Mouse (Mus musculus) bone marrow, adult 2 months (tissue): Measurements from ENCODE around the gene Mrps18b. TPM values are rescaled to one million over a fixed set of nuclear protein-coding genes. Genes with fewer than 3 reads are reported as not detected.

Experiments
- H3K27ac ChIP-seq: fragments of 200-500 bp; 2 replicates; pipeline ENCODE4 v1.5.1; 2012; ENCODE audit warnings: low read depth, mild to moderate bottlenecking, control low read depth, inconsistent platforms, low read length; ENCODE audit not compliant: control insufficient read depth, poor library complexity, insufficient read depth
- H3K4me1 ChIP-seq: fragments of 200-500 bp; 2 replicates; pipeline ENCODE4 v1.6.1; 2011; ENCODE audit warnings: low read length; ENCODE audit not compliant: control insufficient read depth, insufficient read depth
- H3K4me3 ChIP-seq: fragments of 200-500 bp; replicated peaks from 2 replicates; pipeline ENCODE3; 2011; ENCODE audit warnings: mild to moderate bottlenecking, low read depth, low read length, control low read depth; ENCODE audit not compliant: control insufficient read depth
- CTCF ChIP-seq: fragments of 200-500 bp; IDR thresholded peaks from 2 replicates; pipeline ENCODE4 v1.5.1; 2011; ENCODE audit warnings: low read length, control low read depth; ENCODE audit not compliant: control insufficient read depth, insufficient read depth
- POLR2A ChIP-seq: fragments of 200-500 bp; IDR thresholded peaks from 2 replicates; pipeline ENCODE4 v1.6.1; 2011; ENCODE audit warnings: low read depth, mild to moderate bottlenecking, control low read depth, low read length, borderline replicate concordance; ENCODE audit not compliant: control insufficient read depth
- WGBS: fragments of 180-500 bp; shearing (Covaris S2); methylation state at CpG from one replicate; pipeline ENCODE4 v1.1.7; 2018; 5-methylcytosine and 5-hydroxymethylcytosine counted together
- polyA plus RNA-seq: library from polyadenylated mRNA; stranded (reverse); fragments of >200 nt; gene quantifications from 2 replicates; pipeline ENCODE4 v1.2.4, GENCODE M21; 2011; ENCODE audit warnings: low replicate concordance; ENCODE audit not compliant: missing spikeins, insufficient read depth, insufficient read length

Mrps18b gene
- polyA plus RNA-seq, 1 experiment, result 65.2 TPM

DNA sequence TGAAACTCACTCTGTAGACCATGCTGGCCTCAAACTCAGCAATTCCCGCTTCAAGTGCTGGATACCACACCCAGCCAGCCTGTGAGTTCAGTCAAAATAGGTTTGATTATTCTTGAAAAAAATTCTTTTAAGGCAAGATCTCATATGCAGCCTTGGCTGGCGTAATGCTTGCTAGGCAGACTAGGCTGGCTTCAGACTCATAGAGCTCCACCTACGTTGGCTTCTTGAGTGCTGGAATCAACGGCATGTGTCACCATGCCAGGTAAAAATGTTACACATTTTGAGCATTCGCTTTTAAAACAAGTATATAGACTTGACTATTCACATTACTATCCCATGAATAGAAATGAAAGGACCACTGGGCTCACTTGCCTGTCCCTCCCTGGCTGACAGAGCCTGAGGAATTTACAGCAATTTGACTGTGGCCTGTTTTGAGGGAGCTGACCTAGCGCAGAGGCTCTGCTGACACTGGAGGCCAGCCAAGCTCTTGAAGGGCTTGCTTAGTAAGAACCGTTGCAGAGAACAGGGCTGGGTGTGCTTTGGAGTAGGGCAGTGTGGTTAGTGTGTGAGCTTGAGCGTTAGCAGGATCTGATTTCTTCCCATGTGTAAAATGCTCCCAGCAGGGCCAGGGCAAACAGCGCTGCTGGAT, 12.7 kb downstream of the Mrps18b start:
- TF ChIP-seq CTCF, result no peak
- TF ChIP-seq POLR2A, result no peak
- Histone ChIP-seq H3K27ac (no peak overlapping the region), H3K4me3 (no peak overlapping the region), H3K4me1 (peaks cover 1% of the 10 kb centered on the region; the same call in 1 of the 2 replicates)
- WGBS, result 49% methylated on average over 9 of the region's 9 CpGs

DNA sequence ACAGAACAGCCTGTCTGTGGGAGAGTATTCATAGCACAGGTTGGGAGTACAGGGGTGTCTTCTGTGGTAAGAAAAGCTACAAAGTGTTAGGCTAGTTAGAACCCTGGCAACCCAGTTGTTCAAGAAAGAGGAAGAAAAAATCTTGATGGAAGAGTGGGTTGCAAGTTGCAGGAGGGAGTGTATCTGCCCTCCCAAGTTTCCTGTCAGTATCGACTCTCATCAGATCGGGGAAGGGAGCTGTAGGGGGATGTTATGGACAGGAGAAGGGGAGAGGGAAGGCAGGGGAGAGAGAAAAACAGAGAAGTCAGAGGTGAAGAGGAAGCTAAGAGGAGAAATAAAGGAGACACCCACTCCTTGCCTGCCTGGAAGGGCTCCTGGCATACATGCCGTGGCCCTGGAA, 15.6 kb downstream of the Mrps18b start:
- peaks cover 3% of the 10 kb centered on the region; the same call in 1 of the 2 replicates for H3K4me1 ChIP-seq
- TF ChIP-seq POLR2A, result no peak
- no peak for TF ChIP-seq CTCF
- no peak overlapping the region for H3K27ac ChIP-seq
- H3K4me3 ChIP-seq, result no peak overlapping the region
- WGBS, result 18% methylated on average over 3 of the region's 3 CpGs

DNA sequence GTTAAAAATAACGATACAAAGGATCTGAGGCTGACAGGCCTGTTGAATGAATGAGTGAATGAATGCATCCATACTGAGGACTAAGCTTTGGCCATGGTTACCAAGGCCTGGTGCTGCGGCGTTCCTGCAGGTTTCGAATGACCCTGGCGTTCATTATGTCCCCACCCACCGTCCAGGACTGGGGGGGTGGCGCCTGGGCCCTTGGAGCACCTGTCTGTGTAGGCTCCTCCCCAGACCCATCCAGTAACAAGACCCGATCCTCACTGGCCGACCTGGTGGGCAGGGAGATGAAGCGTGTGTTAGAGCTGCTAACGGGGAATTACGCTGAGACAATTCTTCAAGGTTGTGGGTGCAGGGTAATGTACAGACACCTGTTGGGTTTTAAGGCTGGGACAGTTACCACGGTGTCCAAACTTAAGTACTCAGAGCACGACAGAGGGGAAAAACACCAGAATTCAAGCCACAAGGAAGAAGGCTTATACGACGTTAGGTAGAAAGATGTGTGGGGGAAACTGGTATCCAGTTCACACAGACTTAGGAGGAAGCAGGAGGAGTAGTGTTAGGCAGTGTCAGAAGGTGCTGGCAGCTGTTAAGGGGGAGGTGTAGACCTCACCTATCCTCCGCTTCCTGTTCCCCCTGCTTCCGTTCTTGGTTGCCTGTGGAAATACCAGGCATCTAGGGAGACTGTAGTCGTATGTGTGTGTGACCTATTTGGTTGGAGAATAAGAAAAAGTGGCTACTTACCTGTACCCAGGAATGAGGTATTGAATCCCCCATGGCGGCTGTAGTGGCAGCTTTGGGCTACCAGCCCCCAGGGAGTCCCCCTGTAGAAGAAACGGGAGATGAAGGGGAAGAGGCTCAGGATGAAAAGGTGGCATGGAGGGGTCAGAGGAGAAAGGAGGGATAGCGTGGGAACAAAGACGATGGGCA, 18.3 kb downstream of the Mrps18b start:
- 33% methylated on average over 23 of the region's 23 CpGs for WGBS
- Histone ChIP-seq H3K27ac (no peak overlapping the region; the same call in 1 of the 2 replicates), H3K4me1 (peaks cover 2% of the 10 kb centered on the region; the same call in 1 of the 2 replicates), H3K4me3 (peak overlapping the region; percentile 19)
- TF ChIP-seq CTCF, result no peak
- TF ChIP-seq POLR2A, result no peak

DNA sequence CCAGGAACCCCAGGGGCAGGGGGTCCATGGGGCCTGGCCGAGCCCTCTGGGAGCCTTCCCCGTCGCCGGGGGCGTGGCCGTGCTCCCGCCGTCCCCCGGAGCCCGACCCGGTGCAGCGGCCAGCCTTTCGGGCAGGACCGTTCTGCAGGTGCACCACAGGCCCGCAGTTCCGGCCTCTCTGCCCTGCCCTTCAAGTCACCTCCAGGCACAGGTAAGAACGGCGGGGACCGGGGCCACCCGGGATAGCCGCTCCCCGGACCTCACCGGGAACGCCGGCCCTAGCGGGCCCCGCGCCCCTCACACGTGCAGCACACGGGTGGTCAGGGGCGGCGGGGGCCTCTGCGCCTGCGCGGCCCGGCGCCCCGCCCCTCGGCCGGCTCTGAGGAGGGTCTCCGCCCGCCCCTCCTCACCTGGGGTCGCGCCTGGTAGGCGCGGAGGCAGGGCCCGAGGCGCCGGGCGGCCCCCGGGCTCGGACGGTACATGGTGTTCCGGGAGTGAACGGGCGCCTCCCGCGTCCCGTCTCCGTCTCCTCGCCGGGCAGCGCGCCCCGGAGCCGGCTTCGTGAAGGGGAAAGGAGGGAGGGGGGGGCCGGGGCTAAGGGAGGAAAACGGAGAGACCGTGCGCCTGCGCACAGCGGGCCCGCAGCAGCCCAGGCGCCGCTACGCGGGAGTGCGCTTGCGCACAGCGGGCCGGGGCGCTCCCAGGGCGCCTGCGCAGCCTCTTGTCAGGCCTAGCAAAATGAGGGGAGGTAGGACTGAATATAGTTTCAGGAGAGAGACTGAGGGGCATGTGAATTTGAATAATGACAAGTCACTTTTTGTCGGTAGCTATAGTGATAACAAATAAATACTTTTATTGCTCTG, 19.2 kb downstream of the Mrps18b start, which contains the start of gene 2310061I04Rik:
Gene 2310061I04Rik (minus strand): TSS at position 651 of the 863 bp plus-strand sequence.
- peaks cover 2% of the 10 kb centered on the region; the same call in 1 of the 2 replicates for H3K4me1 ChIP-seq
- H3K27ac ChIP-seq, result peak within 1 kb of the TSS; percentile 91
- H3K4me3 ChIP-seq, result peak within 1 kb of the TSS; percentile 64
- WGBS, result under 1% methylated on average over 86 of the region's 86 CpGs
- TF ChIP-seq CTCF (no peak), POLR2A (peak; percentile 17; the same call in 1 of the 2 replicates)

DNA sequence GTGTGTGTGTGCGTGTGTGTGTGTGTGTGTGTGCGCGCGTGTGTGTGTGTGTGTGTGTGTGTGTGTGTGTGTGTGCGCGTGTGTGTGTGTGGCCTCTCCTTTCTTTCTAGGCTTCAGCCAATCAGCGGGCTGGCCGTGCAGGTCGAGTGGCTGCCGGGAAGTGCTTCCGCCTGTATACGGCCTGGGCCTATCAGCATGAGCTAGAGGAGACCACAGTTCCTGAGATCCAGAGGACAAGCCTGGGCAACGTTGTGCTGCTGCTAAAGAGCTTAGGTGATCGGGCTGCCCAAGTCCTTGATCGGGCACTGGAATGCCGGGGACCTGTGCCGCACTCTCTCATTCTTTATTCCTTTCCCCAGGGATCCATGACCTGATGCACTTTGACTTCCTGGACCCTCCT, 28.5 kb downstream of the Mrps18b start:
- no peak for TF ChIP-seq CTCF
- no peak for TF ChIP-seq POLR2A
- H3K27ac ChIP-seq, result no peak overlapping the region
- no peaks in the 10 kb centered on the region for H3K4me1 ChIP-seq
- no peak overlapping the region for H3K4me3 ChIP-seq
- 79% methylated on average over 17 of the region's 17 CpGs for WGBS

DNA sequence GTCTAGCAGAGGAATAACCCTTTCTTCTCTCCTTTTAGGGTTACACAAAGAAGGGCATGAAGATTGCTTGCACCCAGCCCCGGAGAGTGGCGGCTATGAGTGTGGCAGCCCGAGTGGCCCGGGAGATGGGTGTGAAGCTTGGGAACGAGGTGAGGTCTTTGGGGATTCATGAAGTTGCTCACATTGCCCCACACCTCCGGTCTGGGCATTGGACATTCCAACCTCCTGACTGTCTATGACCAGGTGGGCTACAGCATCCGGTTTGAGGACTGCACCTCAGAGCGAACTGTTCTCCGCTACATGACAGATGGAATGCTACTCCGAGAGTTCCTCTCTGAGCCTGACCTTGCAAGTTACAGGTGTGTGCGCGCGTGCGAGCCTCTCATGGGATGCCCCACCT, 32.4 kb downstream of the Mrps18b start:
- no peak overlapping the region for H3K4me3 ChIP-seq
- WGBS, result 94% methylated on average over 14 of the region's 14 CpGs
- H3K27ac ChIP-seq, result no peak overlapping the region
- TF ChIP-seq CTCF, result no peak
- no peak for TF ChIP-seq POLR2A
- H3K4me1 ChIP-seq, result peaks cover 2% of the 10 kb centered on the region; the same call in 1 of the 2 replicates

DNA sequence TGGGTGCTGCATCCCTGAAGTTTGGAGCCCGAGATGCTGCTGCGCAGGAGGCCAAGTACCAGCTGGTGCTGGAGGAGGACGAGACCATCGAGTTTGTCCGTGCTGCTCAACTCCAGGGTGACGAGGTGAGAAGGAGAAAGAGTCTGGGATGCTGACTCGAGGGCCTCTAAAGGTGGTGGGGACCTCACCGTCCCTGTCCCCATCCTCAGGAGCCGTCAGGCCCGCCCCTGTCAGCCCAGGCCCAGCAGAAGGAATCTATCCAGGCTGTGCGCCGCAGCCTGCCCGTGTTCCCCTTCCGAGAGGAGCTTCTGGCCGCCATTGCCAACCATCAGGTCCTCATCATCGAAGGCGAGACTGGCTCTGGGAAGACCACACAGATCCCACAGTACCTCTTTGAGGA, 33.3 kb downstream of the Mrps18b start:
- peaks cover 2% of the 10 kb centered on the region; the same call in 1 of the 2 replicates for H3K4me1 ChIP-seq
- H3K4me3 ChIP-seq, result no peak overlapping the region
- WGBS, result 90% methylated on average over 17 of the region's 17 CpGs
- H3K27ac ChIP-seq, result no peak overlapping the region
- no peak for TF ChIP-seq CTCF
- no peak for TF ChIP-seq POLR2A
